In genomic region chr2:119696111-119696510, GRCm38 (mm10) we compare ENCODE assay signal across 21 mouse cellular contexts. TPM values are rescaled to one million over a fixed set of nuclear protein-coding genes. Genes with fewer than 3 reads are reported as not detected.
DNase-seq lines count a peak whose midpoint lies in the region; ATAC-seq and TF ChIP-seq lines count a peak whose summit lies in the region.
"Had no signal": no experiment of that assay in that cellular context is flagged by ENCODE, and none has a peak within 500 bp of the region (broad histone marks: within the 10 kb centered on the region; RNA-seq: fewer than 3 reads in every experiment).

No protein-coding gene starts in this region.

- 25% methylated on average over 1 of the region's 1 CpGs for WGBS in liver, adult 2 months
- WGBS in liver, postnatal 0 days (ENCODE audit: insufficient replicate concordance): 91% methylated on average over 1 of the region's 1 CpGs
- 86% methylated on average over 1 of the region's 1 CpGs for WGBS in hindbrain, embryonic 11.5 days

- TF ChIP-seq CTCF in liver, adult 2 months (IDR thresholded peaks at IDR 0.05; ENCODE audit: low read depth, low read length): no peak
- no peak for TF ChIP-seq CTCF in liver, postnatal 0 days (IDR thresholded peaks at IDR 0.05; ENCODE audit: low read depth)

- H3K4me3 ChIP-seq in liver, adult 2 months (ENCODE audit: insufficient read depth, low read depth, low read length): no peak overlapping the region
- no peak overlapping the region for H3K4me3 ChIP-seq in liver, postnatal 0 days (ENCODE audit: low read depth, low read length)
- H3K4me3 ChIP-seq in hindbrain, embryonic 11.5 days (ENCODE audit: low read depth, low read length): no peak overlapping the region
- H3K4me3 ChIP-seq: embryonic facial prominence, embryonic 10.5 days; forebrain, embryonic 13.5 days; heart, embryonic 10.5 days had no signal

- no peak for TF ChIP-seq POLR2A in liver, adult 2 months (IDR thresholded peaks at IDR 0.05; ENCODE audit: extremely low read depth, insufficient read depth, low read length)

- peaks cover 9% of the 10 kb centered on the region for H3K36me3 ChIP-seq in liver, adult 2 months (ENCODE audit: control insufficient read depth, insufficient read depth, low read length)
- peaks cover 2% of the 10 kb centered on the region; the same call in 1 of the 2 replicates for H3K36me3 ChIP-seq in liver, postnatal 0 days (replicated peaks; ENCODE audit: insufficient read depth, low read length)
- H3K36me3 ChIP-seq in hindbrain, embryonic 11.5 days (ENCODE audit: control insufficient read depth, insufficient read depth, low read length): no peaks in the 10 kb centered on the region

- TF ChIP-seq EP300 in liver, postnatal 0 days (IDR thresholded peaks at IDR 0.05; ENCODE audit: low read depth): no peak

- no peak overlapping the region for H3K4me2 ChIP-seq in liver, postnatal 0 days (ENCODE audit: low read depth, low read length)
- no peak overlapping the region for H3K4me2 ChIP-seq in hindbrain, embryonic 11.5 days (replicated peaks; ENCODE audit: low read depth, low read length)
- H3K4me2 ChIP-seq: forebrain, embryonic 13.5 days; hindbrain, embryonic 14.5 days had no signal

- no peak overlapping the region for H3K27ac ChIP-seq in liver, adult 2 months (replicated peaks; ENCODE audit: insufficient read depth, low read depth, low read length)
- no peak overlapping the region for H3K27ac ChIP-seq in liver, postnatal 0 days (ENCODE audit: low read depth)
- H3K27ac ChIP-seq in hindbrain, embryonic 11.5 days (ENCODE audit: low read depth, low read length): no peak overlapping the region
- H3K27ac ChIP-seq: embryonic facial prominence, embryonic 10.5 days; forebrain, embryonic 13.5 days; heart, embryonic 10.5 days; hindbrain, embryonic 14.5 days had no signal

- no peaks in the 10 kb centered on the region; the same call in 1 of the 2 replicates for H3K4me1 ChIP-seq in liver, adult 2 months (ENCODE audit: control insufficient read depth, insufficient read depth, low read length)
- H3K4me1 ChIP-seq in liver, postnatal 0 days (ENCODE audit: insufficient read depth): no peaks in the 10 kb centered on the region
- H3K4me1 ChIP-seq in hindbrain, embryonic 11.5 days (replicated peaks; ENCODE audit: control insufficient read depth, insufficient read depth, low read length): no peaks in the 10 kb centered on the region
- H3K4me1 ChIP-seq: embryonic facial prominence, embryonic 10.5 days; forebrain, embryonic 13.5 days; heart, embryonic 10.5 days had no signal

- H3K9me3 ChIP-seq in liver, postnatal 0 days (ENCODE audit: low read length): no peaks in the 10 kb centered on the region
- no peaks in the 10 kb centered on the region for H3K9me3 ChIP-seq in hindbrain, embryonic 11.5 days (ENCODE audit: control insufficient read depth, low read length)
- H3K9me3 ChIP-seq: embryonic facial prominence, embryonic 10.5 days; forebrain, embryonic 13.5 days; heart, embryonic 10.5 days had no signal

- ATAC-seq in liver, postnatal 0 days: no peak
- ATAC-seq in hindbrain, embryonic 11.5 days (ENCODE audit: low FRiP score): no peak
- ATAC-seq: CD4-positive, CD25-positive, alpha-beta regulatory T cell, adult 4 months; forebrain, embryonic 13.5 days; forebrain, postnatal 0 days had no signal

- H3K9ac ChIP-seq in liver, adult 2 months (ENCODE audit: low read depth, low read length): no peak overlapping the region
- no peak overlapping the region for H3K9ac ChIP-seq in liver, postnatal 0 days (replicated peaks)
- H3K9ac ChIP-seq in hindbrain, embryonic 11.5 days (ENCODE audit: low read depth, low read length): no peak overlapping the region
- H3K9ac ChIP-seq: forebrain, embryonic 13.5 days; forebrain, postnatal 0 days; hindbrain, embryonic 14.5 days had no signal

- DNase-seq in kidney, adult 18-20 months: peak; percentile 11
- DNase-seq in kidney, postnatal 4 days: no peak
- peak; percentile 80 for DNase-seq in liver, adult 2 months (ENCODE audit: extremely low read depth, low read depth, low spot score)
- DNase-seq in liver, postnatal 0 days: no peak
- DNase-seq in brain, adult 2 months (ENCODE audit: low read depth, low spot score): peak; percentile 27
- DNase-seq in kidney, postnatal 36 days: peak; percentile 21 to 25
- DNase-seq in hindbrain, embryonic 11.5 days (ENCODE audit: low spot score): no peak
- no peak for DNase-seq in layer of hippocampus, adult 9-11 months
- DNase-seq: adrenal gland, postnatal 14 days; B cell, adult 2 months; cerebellum, postnatal 10 days; forebrain, postnatal 0 days; gastrocnemius, postnatal 36 days; heart, adult 18-20 months; heart, postnatal 10 days had no signal

- H3K27me3 ChIP-seq in liver, adult 2 months (ENCODE audit: control insufficient read depth, insufficient read depth, low read length): no peaks in the 10 kb centered on the region
- H3K27me3 ChIP-seq in liver, postnatal 0 days (ENCODE audit: insufficient read depth, low read length): no peaks in the 10 kb centered on the region
- no peaks in the 10 kb centered on the region for H3K27me3 ChIP-seq in hindbrain, embryonic 11.5 days (ENCODE audit: control insufficient read depth, insufficient read depth, low read length)
- H3K27me3 ChIP-seq: forebrain, embryonic 13.5 days had no signal

- H3K79me2 ChIP-seq in liver, adult 2 months (ENCODE audit: control insufficient read depth, insufficient read depth, low read length): no peaks in the 10 kb centered on the region; the same call in 1 of the 2 replicates

RNA-seq across cellular contexts. Expression of gene Rtf1, which starts 21.2 kb away (rescaled TPM):
- total RNA-seq in liver, adult 2 months (2014; rRNA removed): 5.4 and 5.6 TPM in 2 replicates
- polyA plus RNA-seq in liver, adult 2 months (2012; rRNA removed): 4.4 and 5.2 TPM in 2 replicates
- polyA plus RNA-seq in liver, postnatal 0 days (2015; fragmentation: Nextera tagmentation; extraction: Ambion mirVana): 17.0 and 19.3 TPM in 2 replicates
- 32.5 and 40.8 TPM in 2 replicates for polyA plus RNA-seq in hindbrain, embryonic 11.5 days (2014; fragmentation: Nextera tagmentation; extraction: Ambion mirVana)

RNA-seq across cellular contexts. Expression of gene Ndufaf1, which starts 33.5 kb away (rescaled TPM):
- total RNA-seq in liver, adult 2 months (2014; rRNA removed): 28.0 and 36.2 TPM in 2 replicates
- 7.6 and 9.4 TPM in 2 replicates for polyA plus RNA-seq in liver, adult 2 months (2012; rRNA removed)
- polyA plus RNA-seq in liver, postnatal 0 days (2015; fragmentation: Nextera tagmentation; extraction: Ambion mirVana): 26.7 and 27.2 TPM in 2 replicates
- 42.1 TPM in 2 replicates for polyA plus RNA-seq in hindbrain, embryonic 11.5 days (2014; fragmentation: Nextera tagmentation; extraction: Ambion mirVana)

RNA-seq across cellular contexts. Expression of gene Itpka, which starts 46.0 kb away (rescaled TPM):
- total RNA-seq in liver, adult 2 months (2014; rRNA removed): 0.65 and 1.8 TPM in 2 replicates
- polyA plus RNA-seq in liver, adult 2 months (2012; rRNA removed): 1.7 and 3.6 TPM in 2 replicates
- polyA plus RNA-seq in liver, postnatal 0 days (2015; fragmentation: Nextera tagmentation; extraction: Ambion mirVana): 2.7 and 3.6 TPM in 2 replicates
- 0.60 and 0.89 TPM in 2 replicates for polyA plus RNA-seq in hindbrain, embryonic 11.5 days (2014; fragmentation: Nextera tagmentation; extraction: Ambion mirVana)
- total RNA-seq: gastrocnemius, adult 18-20 months; gastrocnemius, postnatal 36 days had no signal

Comparison
In these comparisons a context has a peak if more than half of its experiments do, and no peak if none do; other contexts are left out.
1. DNase-seq: peak in kidney, adult 18-20 months (single experiment), liver, adult 2 months (single experiment), brain, adult 2 months (single experiment) and kidney, postnatal 36 days (2 of 2); none in kidney, postnatal 4 days (0 of 2), liver, postnatal 0 days (single experiment), hindbrain, embryonic 11.5 days (single experiment) and layer of hippocampus, adult 9-11 months (single experiment).